Mouse (Mus musculus) intestine, embryonic 15.5 days (tissue): ENCODE data around the gene Rusc1. TPM values are rescaled to one million over a fixed set of nuclear protein-coding genes. Genes with fewer than 3 reads are reported as not detected.
"Not testable (repeated sequence)": the region's sequence is repeated elsewhere in the genome, so short reads cannot be mapped to it uniquely, and the experiment has no call there.

Experiments
- ATAC-seq: fragments of 200-750 bp; cut with Nextera tagmentation; 2 replicates; pipeline ENCODE4 v1.8.0; 2017; ENCODE audit warnings: moderate TSS enrichment, moderate library complexity
- H3K27ac ChIP-seq: fragments of 300-500 bp; sonication (generic); 2 replicates; pipeline ENCODE4 v1.5.1; 2015; ENCODE audit warnings: mild to moderate bottlenecking, inconsistent platforms
- H3K27me3 ChIP-seq: fragments of 300-500 bp; sonication (generic); replicated peaks from 2 replicates; pipeline ENCODE4 v1.6.1; 2015; ENCODE audit warnings: inconsistent platforms
- H3K36me3 ChIP-seq: fragments of 300-500 bp; sonication (generic); 2 replicates; pipeline ENCODE4 v1.6.1; 2015; ENCODE audit warnings: inconsistent platforms
- H3K4me1 ChIP-seq: fragments of 300-500 bp; sonication (generic); replicated peaks from 2 replicates; pipeline ENCODE4 v1.6.1; 2015; ENCODE audit warnings: inconsistent platforms
- H3K4me2 ChIP-seq: fragments of 300-500 bp; sonication (generic); replicated peaks from 2 replicates; pipeline ENCODE4 v1.6.1; 2015; ENCODE audit warnings: mild to moderate bottlenecking, inconsistent platforms
- H3K4me3 ChIP-seq: fragments of 300-500 bp; sonication (generic); replicated peaks from 2 replicates; pipeline ENCODE4 v1.5.1; 2015; ENCODE audit warnings: inconsistent platforms
- H3K9ac ChIP-seq: fragments of 300-500 bp; sonication (generic); 2 replicates; pipeline ENCODE4 v1.6.1; 2015; ENCODE audit warnings: inconsistent platforms
- H3K9me3 ChIP-seq: fragments of 300-500 bp; sonication (generic); 2 replicates; pipeline ENCODE4 v1.6.1; 2016; ENCODE audit warnings: inconsistent platforms
- WGBS: fragments of 180-500 bp; shearing (Covaris S2); methylation state at CpG from one replicate; pipeline ENCODE4 v1.1.7; 2015; 5-methylcytosine and 5-hydroxymethylcytosine counted together
- polyA plus RNA-seq: library from polyadenylated mRNA; unstranded; fragments of >200 nt; fragmentation: Nextera tagmentation; extraction: Ambion mirVana; gene quantifications from 2 replicates; pipeline ENCODE4 v1.2.1, GENCODE M21; 2015

Rusc1 gene
- polyA plus RNA-seq, 1 experiment from 2014 or later: 25.6 TPM

DNA sequence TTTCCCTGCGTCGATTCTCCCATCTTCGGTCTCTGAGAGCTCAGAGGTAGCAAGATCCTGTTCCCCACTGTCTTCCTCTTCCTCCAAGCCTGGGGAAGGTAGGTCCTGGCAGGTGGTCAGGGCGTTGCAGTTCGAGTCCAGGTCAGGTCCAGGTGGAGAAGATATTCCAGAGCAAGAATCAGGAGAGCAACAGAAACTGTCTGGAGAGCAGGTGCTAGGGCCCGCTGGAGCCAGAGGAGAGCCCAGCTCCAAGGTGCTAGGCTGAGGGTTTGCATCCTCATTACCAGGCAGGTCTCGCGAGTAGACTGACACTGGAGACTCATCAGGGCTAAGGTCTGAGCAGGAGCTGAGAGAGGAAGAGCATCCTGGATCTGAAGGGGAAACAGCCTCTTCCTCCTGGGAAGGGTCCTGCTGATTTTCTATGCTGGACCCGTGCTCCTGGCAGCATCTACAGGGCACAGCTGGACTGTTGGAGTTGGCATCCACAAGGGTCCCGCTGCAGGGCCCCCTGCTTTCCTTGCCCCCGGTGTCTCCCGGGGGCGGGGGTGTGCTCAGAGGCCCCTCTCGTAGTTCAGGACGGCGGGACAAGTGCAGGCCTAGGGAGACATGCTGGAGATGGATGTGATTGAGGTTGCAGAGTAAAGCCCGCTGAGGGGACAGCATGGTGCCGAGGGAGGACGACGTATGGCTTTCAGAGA lies 1.2 kb downstream of the Rusc1 start:
- WGBS: 24% methylated on average over 20 of the region's 20 CpGs
- H3K9me3 ChIP-seq: no peaks in the 10 kb centered on the region

GRCm38 (mm10) chr3:89090694-89091655 lies 2.1 kb downstream of the Rusc1 start:
- peaks cover 43% of the 10 kb centered on the region for H3K4me1 ChIP-seq

More for the DNA sequence above, 1.2 kb downstream of the Rusc1 start:
- peaks cover 14% of the 10 kb centered on the region for H3K36me3 ChIP-seq
- H3K27ac ChIP-seq: no peak overlapping the region; the same call in 1 of the 2 replicates
- no peak for ATAC-seq
- H3K4me1 ChIP-seq: peaks cover 43% of the 10 kb centered on the region
- H3K4me2 ChIP-seq: peak overlapping the region; percentile 96
- peak overlapping the region; percentile 52; the same call in 1 of the 2 replicates for H3K4me3 ChIP-seq
- peaks cover 7% of the 10 kb centered on the region; the same call in 1 of the 2 replicates for H3K27me3 ChIP-seq
- peak overlapping the region; percentile 56; the same call in 1 of the 2 replicates for H3K9ac ChIP-seq

DNA sequence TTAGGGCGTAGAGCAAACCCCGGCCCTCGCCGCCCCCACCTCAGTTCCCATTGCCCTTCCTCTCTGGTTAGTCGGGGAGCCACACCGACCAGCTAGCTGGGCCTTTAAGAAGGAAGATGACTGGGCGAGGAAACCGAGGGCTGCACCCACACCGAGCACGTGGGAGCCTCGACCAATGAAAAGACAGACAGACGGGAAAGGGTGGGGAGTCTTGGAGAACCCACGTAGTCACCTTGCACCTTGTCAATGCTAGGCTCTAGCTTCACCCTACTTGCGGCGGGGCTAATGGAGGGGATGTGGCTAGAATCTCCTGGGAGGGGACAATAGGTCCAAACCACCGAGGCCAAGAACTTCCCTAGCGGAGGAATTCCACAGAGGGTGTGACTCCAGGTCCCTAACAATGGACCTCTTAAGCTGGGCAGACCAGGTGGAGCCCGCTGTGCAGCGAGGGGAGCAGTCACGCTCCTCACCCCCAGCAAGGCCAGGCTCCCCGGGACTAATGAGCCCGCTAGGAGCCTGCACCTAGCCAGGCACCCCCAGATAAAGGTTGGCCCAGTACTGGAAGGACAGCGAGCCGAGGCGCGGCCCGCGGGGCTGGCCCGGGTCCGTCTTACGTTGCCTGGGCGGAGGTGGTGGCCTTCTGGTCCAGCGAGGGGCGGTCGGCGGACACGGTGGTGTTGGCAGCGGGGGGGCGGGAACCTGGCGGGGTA lies 3.1 kb downstream of the Rusc1 start:
- H3K27me3 ChIP-seq: peaks cover 7% of the 10 kb centered on the region; the same call in 1 of the 2 replicates
- H3K4me3 ChIP-seq: peak overlapping the region; percentile 52
- peaks cover 43% of the 10 kb centered on the region for H3K4me1 ChIP-seq
- peak overlapping the region; percentile 82 for H3K27ac ChIP-seq
- H3K36me3 ChIP-seq: peaks cover 5% of the 10 kb centered on the region; the same call in 1 of the 2 replicates
- peak overlapping the region; percentile 96 for H3K4me2 ChIP-seq
- WGBS: 1% methylated on average over 39 of the region's 40 CpGs
- peak overlapping the region; percentile 56 for H3K9ac ChIP-seq
- H3K9me3 ChIP-seq: no peaks in the 10 kb centered on the region
- ATAC-seq: peak; percentile 84

More at GRCm38 (mm10) chr3:89090694-89091655, 2.1 kb downstream of the Rusc1 start:
- Histone ChIP-seq H3K27me3 (peaks cover 7% of the 10 kb centered on the region; the same call in 1 of the 2 replicates), H3K9ac (peak overlapping the region; percentile 56), H3K27ac (peak overlapping the region; percentile 82), H3K36me3 (peaks cover 7% of the 10 kb centered on the region; the same call in 1 of the 2 replicates), H3K9me3 (no peaks in the 10 kb centered on the region), H3K4me3 (peak overlapping the region; percentile 52), H3K4me2 (peak overlapping the region; percentile 96)
- ATAC-seq: peak; percentile 79
- under 1% methylated on average over 67 of the region's 74 CpGs for WGBS

- no peak overlapping the region for H3K27ac ChIP-seq
- H3K4me2 ChIP-seq: peak overlapping the region; percentile 96
- ATAC-seq: no peak
- peak overlapping the region; percentile 52 for H3K4me3 ChIP-seq
- H3K27me3 ChIP-seq: peaks cover 7% of the 10 kb centered on the region; the same call in 1 of the 2 replicates
- H3K4me1 ChIP-seq: peaks cover 42% of the 10 kb centered on the region
- WGBS: 43% methylated on average over 14 of the region's 14 CpGs
- H3K36me3 ChIP-seq: no peaks in the 10 kb centered on the region; the same call in 1 of the 2 replicates
- peak overlapping the region; percentile 56; the same call in 1 of the 2 replicates for H3K9ac ChIP-seq
- no peaks in the 10 kb centered on the region for H3K9me3 ChIP-seq
These were observed 4.1 kb downstream of the Rusc1 start for GRCm38 (mm10) chr3:89088974-89089373.

DNA sequence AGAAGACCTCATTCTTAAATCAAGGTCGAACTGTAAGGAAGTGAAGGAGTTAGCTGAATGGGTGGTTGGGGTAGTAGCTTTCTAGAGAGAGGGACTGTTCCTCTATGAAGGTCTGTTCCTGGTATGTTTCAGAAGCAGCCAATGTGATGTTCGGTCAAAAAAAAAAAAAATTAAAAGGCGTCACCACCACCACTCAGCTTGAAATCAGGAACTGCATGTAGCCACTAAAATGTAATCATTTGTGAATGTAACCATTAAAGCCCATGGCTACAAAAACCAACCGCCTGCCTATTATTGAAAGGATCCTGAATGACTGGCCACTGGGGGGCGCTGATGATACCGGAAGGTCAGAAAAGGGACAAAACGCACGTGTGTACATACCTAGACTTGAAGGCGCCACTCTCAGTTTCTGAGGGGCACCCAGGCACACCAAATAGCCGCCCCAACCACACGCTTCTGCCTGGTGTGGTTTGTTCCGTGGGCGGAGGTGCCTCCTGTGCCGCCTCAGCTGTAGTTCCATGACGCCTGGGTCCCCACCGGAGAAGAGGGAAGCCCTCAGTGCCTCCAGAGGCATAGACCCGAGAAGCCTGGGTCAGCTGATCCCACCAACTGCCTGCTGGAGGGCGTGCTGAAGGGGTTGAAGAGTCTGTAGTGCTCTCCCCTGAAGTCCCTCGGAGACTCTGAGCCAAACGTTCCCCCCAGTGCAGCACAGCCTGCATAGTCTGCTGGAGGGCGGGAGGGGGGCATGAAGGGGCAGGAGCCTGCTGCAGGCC lies 5.6 kb downstream of the Rusc1 start:
- Histone ChIP-seq H3K27ac (no peak overlapping the region), H3K4me2 (peak overlapping the region; percentile 96), H3K4me3 (0 out of 2 replicates have a peak overlapping the region, but pooled peaks have one; percentile 0), H3K9me3 (no peaks in the 10 kb centered on the region), H3K27me3 (peaks cover 7% of the 10 kb centered on the region; the same call in 1 of the 2 replicates), H3K4me1 (peaks cover 31% of the 10 kb centered on the region), H3K9ac (peak overlapping the region; percentile 0; the same call in 1 of the 2 replicates), H3K36me3 (no peaks in the 10 kb centered on the region; the same call in 1 of the 2 replicates)
- WGBS: 25% methylated on average over 21 of the region's 21 CpGs
- no peak for ATAC-seq

GRCm38 (mm10) chr3:89084654-89085190 lies 8.4 kb downstream of the Rusc1 start:
- Histone ChIP-seq H3K36me3 (peaks cover 5% of the 10 kb centered on the region; the same call in 1 of the 2 replicates), H3K9me3 (no peaks in the 10 kb centered on the region), H3K4me3 (no peak overlapping the region), H3K9ac (no peak overlapping the region), H3K4me1 (peaks cover 20% of the 10 kb centered on the region), H3K27me3 (no peaks in the 10 kb centered on the region), H3K4me2 (no peak overlapping the region), H3K27ac (no peak overlapping the region)
- ATAC-seq: no peak
- WGBS: 83% methylated on average over 12 of the region's 12 CpGs

GRCm38 (mm10) chr3:89084133-89084532 lies 9.0 kb downstream of the Rusc1 start:
- no peaks in the 10 kb centered on the region for H3K9me3 ChIP-seq
- H3K27ac ChIP-seq: no peak overlapping the region
- no peak overlapping the region for H3K4me3 ChIP-seq
- H3K4me1 ChIP-seq: peaks cover 16% of the 10 kb centered on the region
- H3K9ac ChIP-seq: no peak overlapping the region
- H3K36me3 ChIP-seq: peaks cover 10% of the 10 kb centered on the region; the same call in 1 of the 2 replicates
- H3K4me2 ChIP-seq: no peak overlapping the region
- no peaks in the 10 kb centered on the region for H3K27me3 ChIP-seq
- WGBS: 78% methylated on average over 2 of the region's 2 CpGs
- ATAC-seq: no peak

DNA sequence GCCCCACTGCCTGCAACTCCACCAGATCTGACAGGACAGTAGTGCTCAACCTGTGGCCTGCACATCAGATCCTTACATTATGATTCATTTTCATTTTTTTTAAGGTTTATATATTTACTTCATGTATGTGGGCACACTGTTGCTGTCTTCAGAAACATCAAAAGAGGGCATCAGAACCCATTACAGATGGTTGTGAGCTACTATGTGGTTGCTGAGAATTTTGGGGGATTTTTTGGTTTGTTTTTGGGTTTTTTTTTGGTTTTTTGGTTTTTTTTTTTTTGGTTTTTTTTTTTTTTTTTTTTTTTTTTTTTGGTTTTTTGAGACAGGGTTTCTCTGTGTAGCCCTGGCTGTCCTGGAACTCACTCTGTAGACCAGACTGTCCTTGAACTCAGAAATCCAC lies 10.8 kb downstream of the Rusc1 start:
- not testable (repeated sequence) for H3K27me3 ChIP-seq, H3K27ac ChIP-seq, H3K4me1 ChIP-seq, ATAC-seq, H3K4me2 ChIP-seq, H3K9me3 ChIP-seq, H3K4me3 ChIP-seq, H3K9ac ChIP-seq
- peaks cover 15% of the 10 kb centered on the region for H3K36me3 ChIP-seq

DNA sequence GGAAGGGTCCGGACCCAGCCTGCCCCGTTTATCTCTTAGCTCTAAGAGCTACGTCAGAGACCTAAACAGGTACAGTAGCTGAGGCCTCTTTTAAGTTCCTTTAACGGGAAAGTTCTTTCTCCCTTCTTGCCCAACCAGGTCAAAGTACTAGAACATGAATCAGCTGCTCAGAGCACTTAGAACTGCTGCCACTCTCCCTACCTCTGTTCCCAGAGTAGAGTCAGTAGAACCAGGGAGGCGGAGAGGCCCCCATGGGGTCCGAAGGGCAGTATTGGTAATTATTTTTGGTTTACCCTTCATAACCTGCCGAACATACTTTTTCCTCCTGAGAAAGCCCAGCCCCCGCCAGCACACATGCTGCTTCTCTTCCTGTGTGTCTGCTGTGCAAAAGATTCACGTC lies 15.7 kb downstream of the Rusc1 start:
- no peak overlapping the region for H3K27ac ChIP-seq
- H3K4me3 ChIP-seq: no peak overlapping the region
- peak; percentile 73 for ATAC-seq
- H3K9me3 ChIP-seq: no peaks in the 10 kb centered on the region
- no peak overlapping the region for H3K4me2 ChIP-seq
- H3K36me3 ChIP-seq: peaks cover 53% of the 10 kb centered on the region
- H3K4me1 ChIP-seq: no peaks in the 10 kb centered on the region
- H3K27me3 ChIP-seq: no peaks in the 10 kb centered on the region
- WGBS: 80% methylated on average over 9 of the region's 9 CpGs
- no peak overlapping the region for H3K9ac ChIP-seq

GRCm38 (mm10) chr3:89067265-89067664 lies 25.8 kb downstream of the Rusc1 start:
- Histone ChIP-seq H3K27ac (no peak overlapping the region), H3K36me3 (peaks cover 57% of the 10 kb centered on the region), H3K4me2 (no peak overlapping the region), H3K4me1 (no peaks in the 10 kb centered on the region), H3K9me3 (no peaks in the 10 kb centered on the region), H3K4me3 (no peak overlapping the region), H3K27me3 (no peaks in the 10 kb centered on the region), H3K9ac (no peak overlapping the region)
- ATAC-seq: no peak

DNA sequence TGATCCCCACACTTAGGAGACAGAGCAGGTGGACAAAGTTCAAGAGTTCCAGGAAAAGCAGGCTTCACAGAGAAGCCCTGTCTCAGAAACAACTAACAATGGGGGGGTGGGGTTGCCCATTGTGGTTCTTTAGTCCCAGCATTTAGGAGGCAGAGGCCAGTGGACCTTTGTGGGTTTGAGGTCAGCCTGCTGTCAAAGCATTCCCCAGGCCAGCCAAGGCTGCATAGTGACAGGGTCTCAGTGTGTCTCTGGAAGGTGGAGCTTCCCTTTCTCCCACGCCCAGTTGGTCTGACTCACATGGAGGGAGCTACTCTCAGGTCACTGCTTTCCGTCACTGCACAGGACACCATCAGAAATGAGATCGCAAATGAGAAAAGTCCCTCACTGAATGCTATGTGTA lies 31.4 kb downstream of the Rusc1 start:
- ATAC-seq: no peak
- no peak overlapping the region for H3K9ac ChIP-seq
- H3K36me3 ChIP-seq: peaks cover 54% of the 10 kb centered on the region
- H3K4me2 ChIP-seq: no peak overlapping the region
- H3K9me3 ChIP-seq: no peaks in the 10 kb centered on the region
- WGBS: 74% methylated on average over 3 of the region's 3 CpGs
- H3K27ac ChIP-seq: no peak overlapping the region
- H3K4me3 ChIP-seq: no peak overlapping the region
- no peaks in the 10 kb centered on the region for H3K4me1 ChIP-seq
- no peaks in the 10 kb centered on the region for H3K27me3 ChIP-seq
